Mouse (Mus musculus) heart, adult 2 months (tissue): ENCODE measurements around the gene Tctex1d2. TPM values are rescaled to one million over a fixed set of nuclear protein-coding genes. Genes with fewer than 3 reads are reported as not detected.

Source experiments
- DNase-seq, 2 experiments: peaks; one replicate each; pipeline ENCODE4 v3.0.0; 2021
- H3K27ac ChIP-seq: fragments of 200-600 bp; 2 replicates; pipeline ENCODE4 v1.8.1; 2022
- H3K27me3 ChIP-seq: fragments of 200-500 bp; 2 replicates; pipeline ENCODE4 v1.6.1; 2012; ENCODE audit warnings: mild to moderate bottlenecking, low read length, inconsistent platforms, mixed read lengths; ENCODE audit not compliant: control insufficient read depth, insufficient read depth
- H3K36me3 ChIP-seq: fragments of 200-500 bp; 2 replicates; pipeline ENCODE4 v1.6.1; 2012; ENCODE audit warnings: low read length, inconsistent platforms; ENCODE audit not compliant: control insufficient read depth, insufficient read depth
- H3K4me1 ChIP-seq: fragments of 200-500 bp; 2 replicates; pipeline ENCODE4 v1.6.1; 2011; ENCODE audit warnings: low read length; ENCODE audit not compliant: control insufficient read depth, insufficient read depth
- H3K4me3 ChIP-seq: fragments of 200-600 bp; 2 replicates; pipeline ENCODE4 v1.8.1; 2022
- H3K79me2 ChIP-seq: fragments of 200-500 bp; replicated peaks from 2 replicates; pipeline ENCODE4 v1.6.1; 2012; ENCODE audit warnings: mild to moderate bottlenecking, inconsistent platforms, low read length, moderate library complexity, mixed read lengths; ENCODE audit not compliant: control insufficient read depth, insufficient read depth
- H3K9ac ChIP-seq: fragments of 200-500 bp; 2 replicates; pipeline ENCODE4 v1.6.1; 2012; ENCODE audit warnings: low read depth, mild to moderate bottlenecking, control low read depth, inconsistent platforms, low read length, mixed read lengths
- CTCF ChIP-seq: fragments of 200-600 bp; IDR thresholded peaks from 2 replicates; pipeline ENCODE4 v1.8.1; 2022; ENCODE audit warnings: antibody characterized with exemption, mild to moderate bottlenecking, moderate library complexity
- EP300 ChIP-seq: fragments of 200-500 bp; IDR thresholded peaks from 2 replicates; pipeline ENCODE4 v1.6.1; 2011; ENCODE audit warnings: low read depth, low read length, control low read depth; ENCODE audit not compliant: insufficient read depth
- POLR2A ChIP-seq: fragments of 200-500 bp; IDR thresholded peaks from 2 replicates; pipeline ENCODE4 v1.6.1; 2011; ENCODE audit warnings: mild to moderate bottlenecking, low read depth, low read length, control low read depth; ENCODE audit not compliant: insufficient read depth
- WGBS: fragments of 180-500 bp; shearing (Covaris S2); methylation state at CpG from one replicate; pipeline ENCODE4 v1.1.7; 2018; 5-methylcytosine and 5-hydroxymethylcytosine counted together
- intact Hi-C: fragments of 180-260 bp; cut with DNase I; formaldehyde crosslinking; loops from one replicate; pipeline ENCODE4 v1.15.1; 2025
- polyA plus RNA-seq: library from polyadenylated mRNA; depleted of rRNA; stranded (reverse); fragments of >200 nt; gene quantifications from 2 replicates; pipeline ENCODE4 v1.2.3, GENCODE M21; 2012
- total RNA-seq, 2 experiments: library from RNA; stranded (reverse); gene quantifications; 2 replicates each; pipeline ENCODE4 v1.2.3; 2021

Tctex1d2 gene
- total and polyA plus RNA-seq, 3 experiments = 6.2 to 6.8 (median 6.2) TPM

DNA sequence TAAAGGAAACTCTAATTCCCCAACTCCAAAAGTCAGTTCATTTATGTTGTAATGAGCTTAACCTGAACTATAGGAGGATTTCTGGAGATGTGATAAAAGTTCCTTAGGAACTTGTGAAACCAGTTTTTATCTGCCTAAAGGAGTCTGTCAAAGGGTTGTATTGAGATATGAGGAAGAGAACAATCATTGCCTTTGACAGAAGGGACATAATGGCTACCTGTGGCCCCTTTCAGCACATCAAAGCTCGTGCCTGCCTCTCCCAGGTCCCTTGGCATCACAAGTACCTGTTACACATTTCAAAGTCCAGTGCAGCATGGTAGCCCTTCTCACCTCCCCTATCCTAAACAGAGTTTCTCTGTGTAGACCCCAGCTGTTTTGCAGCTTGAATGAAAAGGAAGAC lies 2.0 kb upstream of the Tctex1d2 start:
- intact Hi-C loops = loop anchor here (5.0 kb wide), 1 partner anchor 85 kb away; the partner anchor contains the start of gene Ubxn7

GRCm38 (mm10) chr16:32427506-32427905 lies 8.0 kb downstream of the Tctex1d2 start:
- 95% methylated on average over 3 of the region's 3 CpGs for WGBS
- Histone ChIP-seq H3K4me3 (no peak overlapping the region), H3K9ac (no peak overlapping the region), H3K4me1 (peaks cover 3% of the 10 kb centered on the region), H3K27ac (no peak overlapping the region), H3K36me3 (peaks cover 5% of the 10 kb centered on the region), H3K79me2 (peaks cover 5% of the 10 kb centered on the region; the same call in 1 of the 2 replicates), H3K27me3 (no peaks in the 10 kb centered on the region)
- TF ChIP-seq CTCF = no peak
- no peak for TF ChIP-seq EP300
- TF ChIP-seq POLR2A = no peak
- intact Hi-C loops = no loop called here
- DNase-seq = no peak

More for the DNA sequence above, 2.0 kb upstream of the Tctex1d2 start:
- WGBS = 56% methylated on average over 1 of the region's 1 CpGs
- H3K4me3 ChIP-seq = no peak overlapping the region
- TF ChIP-seq POLR2A (no peak), CTCF (no peak), EP300 (no peak)
- peaks cover 4% of the 10 kb centered on the region; the same call in 1 of the 2 replicates for H3K36me3 ChIP-seq
- no peaks in the 10 kb centered on the region for H3K27me3 ChIP-seq
- H3K79me2 ChIP-seq = no peaks in the 10 kb centered on the region
- H3K9ac ChIP-seq = no peak overlapping the region
- H3K27ac ChIP-seq = no peak overlapping the region
- H3K4me1 ChIP-seq = no peaks in the 10 kb centered on the region; the same call in 1 of the 2 replicates
- no peak for DNase-seq

DNA sequence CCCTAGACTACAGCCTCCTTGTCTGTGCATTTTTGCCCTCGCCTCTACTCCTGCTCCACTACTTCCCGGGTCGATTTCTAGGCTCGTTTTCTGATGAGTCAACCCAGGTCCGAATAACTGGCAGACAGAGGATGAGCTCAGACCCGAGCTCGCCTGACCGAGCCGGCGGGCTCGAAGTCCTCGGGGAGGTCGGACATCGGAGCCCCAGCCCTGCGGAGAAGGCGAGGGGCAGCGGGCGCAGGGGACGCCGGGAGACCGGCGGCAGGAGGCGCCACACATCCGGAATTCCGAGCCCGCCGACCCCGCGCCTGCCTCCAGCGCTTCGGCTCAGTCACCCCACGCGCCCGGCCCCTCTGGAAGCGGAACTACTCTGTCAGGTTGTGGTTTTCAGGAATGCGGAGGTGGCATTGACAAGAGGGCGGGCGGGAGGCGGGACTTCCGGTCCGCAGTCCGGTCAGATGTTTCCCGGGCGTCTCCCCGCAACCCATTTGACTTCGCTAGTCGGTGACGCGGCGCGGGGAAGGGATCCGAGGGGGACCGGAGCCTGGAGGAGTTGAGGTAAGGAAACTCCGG lies 11.1 kb downstream of the Tctex1d2 start, which contains the start of gene Pcyt1a:
Pcyt1a (plus strand) TSS at position 448 of the 573 bp plus-strand sequence.
- peaks cover 10% of the 10 kb centered on the region for H3K36me3 ChIP-seq
- H3K4me1 ChIP-seq = peaks cover 5% of the 10 kb centered on the region
- WGBS = under 1% methylated on average over 54 of the region's 54 CpGs
- peak within 1 kb of the TSS; percentile 97 for H3K27ac ChIP-seq
- peak; percentile 90 to 93 for DNase-seq
- intact Hi-C loops = loop anchor here (1.0 kb wide), 2 partner anchors 10 to 183 kb away; partner anchors contain the start of genes Fbxo45 and Wdr53
- H3K4me3 ChIP-seq = peak within 1 kb of the TSS; percentile 85
- TF ChIP-seq CTCF (peak; percentile 54), EP300 (0 out of 2 replicates have a peak, but pooled peaks have one; percentile 54), POLR2A (peak; percentile 86)
- no peaks in the 10 kb centered on the region for H3K27me3 ChIP-seq
- peak within 1 kb of the TSS; percentile 95 for H3K9ac ChIP-seq
- H3K79me2 ChIP-seq = peaks cover 5% of the 10 kb centered on the region; the same call in 1 of the 2 replicates

DNA sequence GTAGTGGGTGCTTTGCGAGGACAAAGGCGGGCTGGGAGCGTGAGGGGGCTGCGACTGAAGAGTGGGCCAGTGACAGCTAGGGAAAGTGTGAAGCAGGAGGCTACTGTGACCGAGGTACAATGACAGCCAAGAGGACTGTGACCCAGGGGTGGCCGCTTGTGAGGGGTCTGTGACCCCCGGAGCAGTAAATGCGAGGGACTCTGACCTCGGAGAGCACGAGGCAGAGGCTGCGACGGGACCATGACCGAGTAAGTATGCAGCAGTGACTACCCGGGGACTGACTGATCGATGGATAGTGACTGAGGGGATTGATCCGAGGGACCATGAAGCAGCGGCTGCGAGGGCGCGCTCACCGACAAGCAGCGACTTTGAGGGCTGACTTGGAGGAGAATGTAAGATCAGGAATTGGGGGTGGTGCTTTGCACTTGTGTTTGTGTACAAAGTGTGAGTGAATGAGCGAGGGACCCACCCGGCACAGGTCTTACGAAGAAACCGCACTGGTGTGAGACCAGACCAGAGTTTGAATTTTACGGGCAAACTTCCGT lies 11.6 kb downstream of the Tctex1d2 start:
- under 1% methylated on average over 28 of the region's 28 CpGs for WGBS
- peak overlapping the region; percentile 85 for H3K4me3 ChIP-seq
- H3K36me3 ChIP-seq = peaks cover 10% of the 10 kb centered on the region
- no peak for TF ChIP-seq EP300
- no peak for TF ChIP-seq CTCF
- TF ChIP-seq POLR2A = no peak
- no peaks in the 10 kb centered on the region for H3K27me3 ChIP-seq
- H3K79me2 ChIP-seq = peaks cover 6% of the 10 kb centered on the region; the same call in 1 of the 2 replicates
- intact Hi-C loops = no loop called here
- peaks cover 5% of the 10 kb centered on the region for H3K4me1 ChIP-seq
- no peak for DNase-seq
- peak overlapping the region; percentile 95 for H3K9ac ChIP-seq
- peak overlapping the region; percentile 97 for H3K27ac ChIP-seq

DNA sequence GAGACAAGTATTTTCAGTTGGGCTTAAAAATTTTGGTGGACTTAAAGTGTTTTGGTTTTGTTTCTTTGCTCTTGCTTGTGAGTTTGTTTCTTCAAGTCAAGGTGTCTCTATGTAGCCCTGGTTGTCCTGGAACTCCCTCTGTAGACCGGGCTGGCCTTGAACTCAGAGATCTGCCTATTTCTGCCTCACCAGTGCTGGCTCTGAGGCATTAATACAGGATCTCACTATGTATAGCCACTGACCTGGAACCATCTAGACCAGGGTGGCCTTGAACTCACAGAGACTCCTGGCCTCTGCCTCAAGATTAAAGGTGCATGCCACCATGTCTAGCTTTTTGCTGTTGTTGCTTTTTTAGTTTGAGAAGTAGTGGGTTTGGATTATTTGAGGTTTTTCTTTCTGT lies 12.4 kb downstream of the Tctex1d2 start:
- Histone ChIP-seq H3K4me1 (peaks cover 5% of the 10 kb centered on the region), H3K79me2 (peaks cover 6% of the 10 kb centered on the region; the same call in 1 of the 2 replicates), H3K27me3 (no peaks in the 10 kb centered on the region), H3K36me3 (peaks cover 16% of the 10 kb centered on the region), H3K4me3 (peak overlapping the region; percentile 85), H3K9ac (no peak overlapping the region), H3K27ac (peak overlapping the region; percentile 9; the same call in 1 of the 2 replicates)
- TF ChIP-seq EP300 (no peak), CTCF (no peak), POLR2A (no peak)
- intact Hi-C loops = no loop called here
- WGBS = 92% methylated on average over 1 of the region's 1 CpGs
- DNase-seq = no peak

DNA sequence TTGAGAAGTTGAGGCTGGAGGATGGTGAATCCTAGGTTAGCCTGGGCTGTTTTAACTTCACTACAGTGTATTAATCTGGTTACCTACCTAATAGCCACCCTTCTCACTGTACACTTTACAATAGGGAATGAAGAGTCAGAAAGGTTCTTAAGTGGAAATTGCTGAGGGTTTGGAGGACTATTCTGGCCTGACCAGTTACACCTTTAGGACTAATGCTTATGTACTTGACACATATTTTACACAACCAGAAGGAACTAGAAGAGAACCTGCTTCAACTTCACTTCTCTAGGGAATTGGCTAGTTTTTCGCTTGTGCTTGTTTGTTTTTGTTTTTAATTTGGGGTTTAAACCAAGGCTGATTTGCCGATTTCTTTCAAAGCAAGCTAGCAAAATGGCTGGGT lies 13.6 kb downstream of the Tctex1d2 start:
- H3K27ac ChIP-seq = peak overlapping the region; percentile 74
- intact Hi-C loops = no loop called here

More for the DNA sequence above, 13.6 kb downstream of the Tctex1d2 start:
- no peak for DNase-seq
- no peaks in the 10 kb centered on the region for H3K27me3 ChIP-seq
- 82% methylated on average over 2 of the region's 2 CpGs for WGBS
- peaks cover 7% of the 10 kb centered on the region for H3K4me1 ChIP-seq
- no peak overlapping the region for H3K9ac ChIP-seq
- peaks cover 6% of the 10 kb centered on the region; the same call in 1 of the 2 replicates for H3K79me2 ChIP-seq
- no peak overlapping the region for H3K4me3 ChIP-seq
- H3K36me3 ChIP-seq = peaks cover 16% of the 10 kb centered on the region
- TF ChIP-seq CTCF (no peak), POLR2A (no peak), EP300 (no peak)
